Mouse (Mus musculus): ENCODE measurements around the gene Hjurp.
A peak's percentile ranks its signal among the peaks of the same experiment; 100 is the strongest.

Gene Hjurp

GRCm38 (mm10) chr1:88297480-88298258, 20.2 kb upstream of the Hjurp start:
- no peak for DNase-seq (ENCODE audit: low spot score)

- no peak for DNase-seq (ENCODE audit: low spot score)
Observed at GRCm38 (mm10) chr1:88296171-88296920, 18.9 kb upstream of the Hjurp start.

- DNase-seq (ENCODE audit: low spot score), result no peak
Observed at GRCm38 (mm10) chr1:88294650-88295049, 17.2 kb upstream of the Hjurp start.

GRCm38 (mm10) chr1:88292057-88292456, 14.6 kb upstream of the Hjurp start:
- no peak for DNase-seq (ENCODE audit: low spot score)

- DNase-seq (ENCODE audit: low spot score), result no peak
Observed at GRCm38 (mm10) chr1:88291409-88292005, 14.1 kb upstream of the Hjurp start.

GRCm38 (mm10) chr1:88290511-88290910, 13.1 kb upstream of the Hjurp start:
- no peak for DNase-seq (ENCODE audit: low spot score)

- no peak for DNase-seq (ENCODE audit: low spot score)
Observed at GRCm38 (mm10) chr1:88289917-88290316, 12.5 kb upstream of the Hjurp start.

- DNase-seq (ENCODE audit: low spot score), result no peak
Observed at GRCm38 (mm10) chr1:88289152-88289551, 11.7 kb upstream of the Hjurp start.

- DNase-seq (ENCODE audit: low spot score), result no peak
Observed at GRCm38 (mm10) chr1:88288789-88289127, 11.3 kb upstream of the Hjurp start.

- DNase-seq (ENCODE audit: low spot score), result no peak
Observed at GRCm38 (mm10) chr1:88288056-88288788, 10.8 kb upstream of the Hjurp start.

- DNase-seq (ENCODE audit: low spot score), result peak; percentile 84
Observed at GRCm38 (mm10) chr1:88287697-88287980, 10.2 kb upstream of the Hjurp start.

- no peak for DNase-seq (ENCODE audit: low spot score)
Observed at GRCm38 (mm10) chr1:88286887-88287696, 9.7 kb upstream of the Hjurp start.

- no peak for DNase-seq (ENCODE audit: low spot score)
Observed at GRCm38 (mm10) chr1:88286136-88286845, 8.9 kb upstream of the Hjurp start.

- DNase-seq (ENCODE audit: low spot score), result no peak
Observed at GRCm38 (mm10) chr1:88285652-88286051, 8.2 kb upstream of the Hjurp start.

- DNase-seq (ENCODE audit: low spot score), result no peak
Observed at GRCm38 (mm10) chr1:88284946-88285320, 7.5 kb upstream of the Hjurp start.

GRCm38 (mm10) chr1:88284228-88284945, 7.0 kb upstream of the Hjurp start:
- DNase-seq (ENCODE audit: low spot score), result no peak

- no peak for DNase-seq (ENCODE audit: low spot score)
Observed at GRCm38 (mm10) chr1:88283376-88284227, 6.2 kb upstream of the Hjurp start.

GRCm38 (mm10) chr1:88282301-88282700, 4.9 kb upstream of the Hjurp start:
- DNase-seq (ENCODE audit: low spot score), result no peak

GRCm38 (mm10) chr1:88280006-88280690, 2.7 kb upstream of the Hjurp start:
- DNase-seq (ENCODE audit: low spot score), result no peak
